Mouse (Mus musculus) thymus, postnatal 36 days (tissue): ENCODE results near the gene Gpr83.

Experiments
- DNase-seq, 2 experiments: peaks; one replicate each; pipeline ENCODE4 v3.0.0; 2022; ENCODE audit warnings: mixed read lengths in 2 of 2

Gene Gpr83

GRCm38 (mm10) chr9:14859868-14860639, at the start of gene Gpr83:
Gene Gpr83 (plus strand): TSS chr9:14860210.
- peak; percentile 38 to 67 for DNase-seq

GRCm38 (mm10) chr9:14821396-14821795, 38.6 kb upstream of the Gpr83 start:
- DNase-seq = no peak

DNA sequence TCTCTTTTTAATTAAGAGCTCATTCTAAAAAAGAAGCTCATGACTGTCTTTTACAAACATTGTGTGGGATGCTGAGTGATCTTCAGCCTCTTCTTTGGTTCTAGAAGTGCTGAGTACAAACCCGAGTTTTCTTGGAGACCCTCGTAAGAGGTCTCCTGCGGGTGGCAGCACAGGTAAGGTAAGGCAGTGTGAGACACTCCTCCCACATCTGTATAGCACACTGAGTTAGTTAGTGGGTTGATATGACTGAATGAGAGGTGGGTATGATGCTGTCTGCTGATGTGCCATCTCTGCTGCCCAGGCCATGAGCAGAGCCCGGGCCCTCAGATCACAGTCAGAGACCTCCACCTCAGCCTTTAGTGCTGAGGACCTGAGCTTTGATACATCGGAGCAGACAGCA, 35.2 kb upstream of the Gpr83 start:
- no peak for DNase-seq

DNA sequence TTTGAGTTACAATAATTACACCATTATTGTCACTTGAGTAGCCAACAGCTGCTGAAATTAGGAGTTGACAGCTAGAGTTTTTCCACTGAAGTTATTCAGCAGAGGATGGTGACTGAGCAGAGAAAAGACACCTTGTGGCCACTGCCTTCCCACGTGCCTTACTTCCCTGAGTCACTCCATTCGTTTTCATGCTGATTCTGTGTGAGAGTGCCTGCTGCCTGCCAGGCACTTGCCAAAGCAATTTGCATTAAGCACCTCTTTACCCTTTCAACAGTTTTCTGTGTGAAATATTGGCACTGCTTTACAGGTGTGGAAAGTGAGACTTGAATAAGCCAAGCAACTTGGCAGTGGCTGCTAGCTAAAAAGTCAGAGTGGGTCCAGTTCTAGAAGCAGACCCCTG, 32.1 kb upstream of the Gpr83 start:
- DNase-seq = no peak

DNA sequence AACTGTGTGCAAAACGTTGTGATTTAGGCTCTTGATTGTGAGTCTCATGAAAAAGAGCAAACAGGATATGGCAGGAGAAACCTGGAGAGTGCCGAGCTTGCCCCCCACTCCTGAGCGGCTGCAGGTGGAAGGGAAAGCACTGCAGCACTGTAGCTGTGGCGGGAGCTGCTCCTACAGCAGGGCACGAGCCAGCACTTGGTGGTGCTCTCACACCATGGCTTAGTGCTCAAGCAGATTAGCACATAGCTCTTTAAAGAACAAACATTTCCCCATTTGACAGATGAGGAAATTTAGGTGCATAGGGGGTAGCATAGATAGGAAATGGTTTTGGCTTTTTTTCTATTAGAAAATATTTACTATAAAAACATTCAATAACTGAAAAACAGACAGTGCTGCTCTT, 28.0 kb upstream of the Gpr83 start:
- DNase-seq = no peak

DNA sequence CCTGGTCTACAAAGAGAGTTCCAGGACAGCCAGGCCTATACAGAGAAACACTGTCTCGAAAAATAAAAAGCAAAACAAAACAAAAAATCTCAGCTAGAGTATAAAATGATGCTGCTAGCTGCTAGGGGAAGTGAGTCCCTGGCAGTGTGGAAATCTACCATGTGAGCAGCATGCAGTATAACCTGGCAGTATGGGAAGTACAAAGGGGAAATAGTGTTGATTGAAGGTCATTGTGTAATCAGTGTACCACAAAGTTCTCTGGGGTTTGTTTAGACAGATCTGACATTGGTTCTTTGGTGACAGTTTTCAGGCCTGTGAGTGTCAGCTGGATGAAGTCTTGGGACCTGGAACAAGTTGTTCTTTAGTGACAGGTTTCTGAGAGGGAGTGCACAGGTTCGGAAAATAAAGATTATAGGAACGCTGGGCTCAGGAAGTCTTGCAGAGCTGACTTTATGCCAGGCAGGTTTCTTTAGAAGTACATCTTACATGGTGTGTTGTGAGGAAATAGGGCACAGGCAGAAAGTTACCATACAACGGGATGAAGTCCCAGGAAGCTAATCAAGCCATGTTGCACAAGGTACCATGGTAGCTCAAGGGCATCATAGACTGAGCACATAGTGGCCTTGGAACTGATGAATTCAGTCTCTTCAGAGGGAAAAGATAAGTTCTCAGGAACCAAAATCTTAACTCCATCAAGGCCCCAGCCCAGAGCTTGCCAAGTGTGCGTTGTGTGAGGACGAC, 24.5 kb upstream of the Gpr83 start:
- DNase-seq = no peak

- no peak for DNase-seq
These were observed 20.5 kb upstream of the Gpr83 start for GRCm38 (mm10) chr9:14839527-14839926.

- DNase-seq = no peak
These were observed 20.0 kb upstream of the Gpr83 start for GRCm38 (mm10) chr9:14839970-14840369.

DNA sequence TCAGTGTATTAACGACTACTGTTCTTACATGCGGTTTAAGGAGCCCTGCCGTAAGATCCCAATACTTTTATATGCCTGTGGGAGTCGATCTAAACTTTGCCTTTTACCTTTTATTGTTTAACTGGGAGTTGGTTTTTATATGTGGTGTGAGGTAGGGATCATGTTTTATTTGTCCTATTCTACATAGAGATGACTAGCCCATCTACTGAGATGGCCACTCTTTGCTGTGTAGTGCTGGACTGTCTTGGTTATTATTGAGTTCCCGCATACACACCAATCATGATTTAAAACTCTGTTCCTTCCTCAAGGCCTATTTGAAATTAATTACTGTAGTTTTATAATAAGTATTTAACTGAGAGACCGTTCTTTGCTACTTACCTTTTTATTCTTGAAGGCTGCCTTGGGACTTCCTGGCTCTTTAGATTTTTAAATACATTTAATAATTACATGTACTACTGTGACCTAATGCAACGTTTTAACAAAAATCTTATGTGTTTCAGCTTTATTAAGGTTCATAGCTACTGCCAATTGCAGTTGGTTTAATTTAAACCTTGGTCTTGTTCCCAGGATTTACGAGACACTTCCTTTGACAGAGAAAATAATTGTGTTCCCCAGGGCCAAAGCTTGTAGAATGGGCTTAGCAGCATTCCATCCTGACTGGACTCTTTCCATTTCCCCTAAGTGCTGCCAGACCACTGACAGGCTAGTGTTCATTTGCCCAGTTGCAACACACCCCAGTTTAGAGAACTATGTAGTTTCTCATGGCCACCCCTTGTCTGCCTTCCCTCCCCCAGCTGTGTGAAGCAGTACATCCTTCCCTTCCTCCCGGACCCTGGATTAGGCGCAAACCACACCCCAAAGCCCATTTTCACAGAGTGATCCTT, 17.9 kb upstream of the Gpr83 start:
- no peak for DNase-seq

- DNase-seq = no peak
These were observed 16.6 kb upstream of the Gpr83 start for GRCm38 (mm10) chr9:14843311-14843857.

DNA sequence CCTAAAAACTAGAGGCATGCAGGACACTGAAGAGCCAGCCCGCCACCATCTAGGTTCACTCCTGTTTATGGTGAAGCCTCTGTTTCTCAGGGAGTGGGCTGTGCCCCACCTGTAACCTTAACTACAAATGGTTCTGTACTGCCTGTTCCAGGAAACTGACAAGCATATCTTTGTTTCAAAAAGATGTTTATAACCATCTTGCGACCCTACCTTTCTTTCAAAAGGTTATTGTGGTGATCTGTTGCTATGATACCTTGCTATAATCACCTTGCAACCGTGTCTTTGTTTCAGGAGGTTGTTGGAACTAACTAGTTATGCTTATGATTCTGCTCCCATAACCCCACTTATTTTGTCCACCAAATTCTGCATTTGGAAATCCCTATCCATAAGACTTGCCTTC, 16.1 kb upstream of the Gpr83 start:
- no peak for DNase-seq

DNA sequence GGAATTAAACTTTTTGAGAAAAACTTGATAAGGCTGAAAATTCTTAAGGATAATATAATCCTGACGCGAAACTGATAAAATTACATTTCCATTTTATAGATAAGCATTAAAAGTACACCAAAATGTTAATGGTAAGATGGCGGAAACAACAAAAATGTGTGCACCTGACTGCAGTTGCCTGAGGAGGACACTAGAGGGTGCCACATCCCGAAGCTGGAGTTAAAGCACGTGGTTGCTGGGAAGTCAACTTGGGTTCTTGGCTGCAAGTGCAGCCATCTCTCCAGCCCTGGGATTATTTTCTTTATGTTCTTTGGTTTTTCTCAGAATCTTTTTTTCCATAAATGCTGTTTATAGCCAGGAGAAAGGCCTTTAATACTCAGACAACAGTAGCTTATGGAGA, 13.6 kb upstream of the Gpr83 start:
- DNase-seq = peak in 1 of 2 experiments; percentile 20

DNA sequence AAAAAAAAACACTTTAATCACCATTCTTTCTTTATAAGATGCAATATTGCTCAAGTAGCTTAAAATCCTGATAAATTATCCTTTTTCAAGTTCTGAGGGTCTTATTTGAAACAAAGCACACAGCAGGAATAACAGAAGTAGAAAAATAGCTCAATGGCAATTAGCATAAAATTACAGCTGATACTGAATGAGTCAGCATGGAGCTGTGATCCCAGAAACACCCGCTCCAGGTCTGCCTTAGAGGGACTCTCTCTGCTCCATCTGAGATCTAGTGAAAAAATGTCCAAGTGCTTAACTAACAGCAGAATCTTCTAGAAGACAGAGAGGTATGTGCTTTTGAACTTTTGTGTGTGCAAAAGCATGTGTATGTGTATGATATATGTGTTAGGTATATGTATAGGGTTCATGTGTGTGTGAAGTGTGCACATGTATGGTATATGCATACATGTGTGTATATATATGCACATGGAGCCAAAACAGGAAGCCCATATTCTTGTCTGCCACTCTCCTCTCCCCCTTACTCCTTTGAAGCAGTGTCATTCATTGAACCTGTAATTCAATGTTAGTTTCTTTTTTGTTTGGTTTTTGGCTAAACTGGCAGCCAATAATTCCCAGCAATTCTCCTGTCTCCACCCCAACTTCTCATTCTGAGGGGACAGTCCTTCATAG, 11.6 kb upstream of the Gpr83 start:
- DNase-seq = no peak

DNA sequence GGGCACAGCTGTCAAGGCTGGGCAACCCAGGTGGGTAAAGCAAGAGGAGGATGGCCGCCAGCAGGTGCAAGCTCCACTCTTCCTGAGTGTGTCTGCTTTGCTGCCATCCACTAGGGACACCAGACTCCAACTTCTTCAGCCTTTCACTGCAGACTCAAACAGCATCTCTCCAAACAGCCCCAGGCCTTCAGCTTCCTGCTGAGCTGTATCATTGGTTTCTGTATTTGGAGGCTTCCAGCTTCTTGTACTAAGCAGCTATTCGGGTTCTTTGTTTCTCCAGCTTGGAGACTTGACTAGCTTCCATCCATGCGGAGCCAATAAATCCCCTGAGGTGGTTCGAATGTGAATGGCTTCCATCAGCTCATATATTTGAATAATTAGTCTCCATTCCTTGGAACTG, 5.4 kb upstream of the Gpr83 start:
- no peak for DNase-seq

DNA sequence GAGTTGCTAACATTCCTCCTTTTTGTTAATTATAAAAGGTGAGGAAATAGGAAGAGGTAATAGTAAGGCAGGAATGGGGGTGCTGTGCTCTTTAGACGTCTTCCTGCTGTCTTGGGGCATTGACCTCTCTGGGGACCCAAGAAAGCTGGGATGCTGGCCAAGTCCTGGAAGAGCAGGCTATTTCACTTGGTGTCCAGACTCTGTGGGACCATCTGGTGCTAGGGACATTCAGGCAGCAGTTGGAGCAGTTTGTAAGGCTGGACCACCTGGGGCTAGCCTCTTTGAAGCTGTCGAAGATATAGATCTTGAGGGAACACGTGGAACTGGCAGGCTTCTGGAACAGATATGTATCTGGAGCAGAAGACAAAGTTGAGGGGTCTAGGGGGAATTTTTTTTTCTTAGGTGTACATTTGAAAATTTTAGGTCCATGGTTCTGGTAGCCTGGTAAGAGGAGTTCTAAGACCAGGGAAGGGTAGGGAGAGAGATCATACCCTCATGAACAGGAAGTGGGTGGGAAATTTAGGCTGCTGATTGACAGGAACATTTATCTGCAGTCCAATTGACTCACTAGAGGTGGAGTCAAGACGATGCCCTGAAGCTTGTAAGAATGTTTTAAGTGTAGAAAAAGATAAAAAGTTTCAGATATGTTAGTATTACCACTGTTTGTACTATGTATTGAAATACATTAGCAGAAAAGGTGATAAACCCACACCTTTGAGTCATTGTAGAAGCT, 2.9 kb upstream of the Gpr83 start:
- no peak for DNase-seq

DNA sequence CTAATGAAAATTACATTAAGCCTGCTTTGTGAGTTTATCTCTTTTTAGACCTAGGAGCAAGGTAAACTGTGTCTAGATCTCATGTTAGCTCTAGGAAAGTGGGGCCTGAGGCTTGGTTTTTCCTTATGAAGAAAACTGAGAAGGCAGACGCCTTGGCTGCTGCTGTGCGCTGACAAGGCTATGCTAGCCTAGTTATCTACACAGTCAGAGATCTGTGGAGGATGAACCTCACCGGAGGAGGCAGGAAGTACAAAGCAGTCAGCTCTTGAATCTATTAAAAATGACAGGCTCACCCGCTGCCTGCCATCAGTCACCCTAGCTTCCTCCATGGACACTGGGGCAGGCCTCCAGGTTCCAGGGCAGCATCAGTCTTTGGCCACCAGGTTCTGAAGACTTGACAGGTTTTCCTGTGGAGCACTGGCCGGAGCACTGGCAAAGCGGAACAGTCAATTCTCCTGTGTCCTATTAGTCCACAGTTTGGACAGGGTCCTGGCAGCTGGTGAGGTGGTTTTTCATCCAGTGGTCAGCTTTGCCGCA, 1.8 kb upstream of the Gpr83 start:
- DNase-seq = no peak

GRCm38 (mm10) chr9:14858782-14859181, 1.2 kb upstream of the Gpr83 start:
- DNase-seq = no peak

- DNase-seq = no peak
These were observed 3.1 kb downstream of the Gpr83 start for GRCm38 (mm10) chr9:14863126-14863525.

DNA sequence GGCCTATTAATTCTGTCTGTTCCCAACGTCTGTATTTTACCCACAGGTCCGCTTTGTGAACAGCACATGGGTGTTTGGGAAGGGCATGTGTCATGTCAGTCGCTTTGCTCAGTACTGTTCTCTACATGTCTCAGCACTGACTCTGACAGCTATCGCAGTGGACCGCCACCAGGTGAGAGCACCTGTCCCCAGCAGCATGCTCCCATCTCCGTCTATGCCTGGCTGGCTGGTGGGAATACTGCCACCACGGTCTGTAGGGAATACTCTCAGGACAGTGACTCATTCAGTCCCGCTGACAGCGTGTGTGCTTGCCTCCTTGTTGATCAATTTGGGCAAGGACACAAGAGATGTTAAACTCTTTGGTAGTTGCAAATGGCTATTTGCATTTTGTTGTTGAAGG, 4.7 kb downstream of the Gpr83 start:
- no peak for DNase-seq

DNA sequence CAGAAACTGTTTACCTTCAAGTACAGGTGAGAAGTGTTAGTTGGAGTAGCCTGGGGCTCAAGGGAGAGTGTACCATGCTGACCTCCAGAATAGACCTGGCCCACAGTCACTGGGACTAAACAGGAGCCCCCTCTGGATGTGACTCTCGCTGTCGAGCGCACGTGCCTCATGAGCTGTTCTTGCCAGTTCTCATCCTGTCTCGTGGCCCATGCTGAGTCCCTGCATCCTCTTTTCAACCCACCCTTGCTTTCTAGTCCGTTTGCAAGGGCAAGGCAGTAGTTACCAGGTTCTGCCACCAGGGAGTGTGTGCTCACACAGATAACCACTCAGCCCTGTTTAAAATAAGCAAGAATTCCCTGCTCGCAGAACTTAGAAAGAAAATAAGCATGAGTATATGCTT, 6.9 kb downstream of the Gpr83 start:
- DNase-seq = peak; percentile 72 to 73

DNA sequence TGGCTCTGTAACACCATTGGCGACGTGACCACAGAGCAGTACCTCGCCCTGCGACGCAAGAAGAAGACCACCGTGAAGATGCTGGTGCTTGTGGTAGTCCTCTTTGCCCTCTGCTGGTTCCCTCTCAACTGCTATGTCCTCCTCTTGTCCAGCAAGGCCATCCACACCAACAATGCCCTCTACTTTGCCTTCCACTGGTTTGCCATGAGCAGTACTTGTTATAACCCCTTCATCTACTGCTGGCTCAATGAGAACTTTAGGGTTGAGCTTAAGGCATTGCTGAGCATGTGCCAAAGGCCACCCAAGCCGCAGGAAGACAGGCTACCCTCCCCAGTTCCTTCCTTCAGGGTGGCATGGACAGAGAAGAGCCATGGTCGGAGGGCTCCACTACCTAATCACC, 8.3 kb downstream of the Gpr83 start:
- no peak for DNase-seq

DNA sequence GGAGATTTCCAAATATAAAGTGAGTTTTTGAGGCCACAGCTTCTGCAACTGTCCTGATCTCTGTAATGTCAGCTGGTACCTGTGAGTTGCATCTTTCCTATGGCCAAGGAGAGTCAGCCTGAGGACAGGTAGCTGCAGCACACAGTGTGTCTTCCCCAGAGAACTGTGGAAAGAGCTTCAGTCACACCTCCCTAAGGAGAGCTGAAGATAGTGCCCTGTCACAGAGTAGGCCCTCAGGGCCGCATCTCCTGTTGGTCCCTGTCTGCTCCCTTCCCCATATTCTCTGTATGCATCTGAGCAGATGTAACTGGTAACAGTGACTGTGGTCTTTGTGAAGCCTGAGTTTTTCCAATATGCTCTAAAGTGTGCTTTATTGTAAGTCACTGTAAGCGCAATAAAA, 10.4 kb downstream of the Gpr83 start:
- DNase-seq = no peak
